ENCODE assay signal across 25 mouse cellular contexts in genomic region chr2:168066783-168067182, GRCm38 (mm10). TPM values are rescaled to one million over a fixed set of nuclear protein-coding genes. Genes with fewer than 3 reads are reported as not detected.
DNase-seq lines count a peak whose midpoint lies in the region; ATAC-seq and TF ChIP-seq lines count a peak whose summit lies in the region.
"Had no signal": no experiment of that assay in that cellular context is flagged by ENCODE, and none has a peak within 500 bp of the region (broad histone marks: within the 10 kb centered on the region; RNA-seq: fewer than 3 reads in every experiment).

No protein-coding gene starts in this region.

- no peak overlapping the region for H3K4me2 ChIP-seq in kidney, embryonic 16.5 days (replicated peaks; ENCODE audit: low read depth, low read length)
- no peak overlapping the region for H3K4me2 ChIP-seq in lung, embryonic 16.5 days (ENCODE audit: low read depth, low read length)
- no peak overlapping the region for H3K4me2 ChIP-seq in lung, postnatal 0 days (replicated peaks; ENCODE audit: low read depth, low read length)
- H3K4me2 ChIP-seq: forebrain, embryonic 15.5 days; heart, embryonic 13.5 days; hindbrain, embryonic 14.5 days; liver, embryonic 15.5 days; midbrain, embryonic 13.5 days had no signal

- no peak overlapping the region for H3K4me3 ChIP-seq in kidney, embryonic 16.5 days (ENCODE audit: low read length)
- H3K4me3 ChIP-seq in lung, embryonic 16.5 days (ENCODE audit: low read length): no peak overlapping the region
- H3K4me3 ChIP-seq in lung, postnatal 0 days (ENCODE audit: low read depth, low read length): no peak overlapping the region
- H3K4me3 ChIP-seq: forebrain, embryonic 15.5 days; heart, embryonic 13.5 days; liver, embryonic 15.5 days; midbrain, embryonic 13.5 days had no signal

- H3K9ac ChIP-seq in kidney, embryonic 16.5 days (replicated peaks; ENCODE audit: low read length): no peak overlapping the region
- 0 out of 2 replicates have a peak overlapping the region, but pooled peaks have one; percentile 24 for H3K9ac ChIP-seq in lung, embryonic 16.5 days (ENCODE audit: low read length)
- no peak overlapping the region for H3K9ac ChIP-seq in lung, postnatal 0 days (replicated peaks; ENCODE audit: low read depth)
- H3K9ac ChIP-seq: forebrain, embryonic 15.5 days; heart, embryonic 13.5 days; hindbrain, embryonic 14.5 days; liver, embryonic 15.5 days; midbrain, embryonic 13.5 days had no signal

- 56% methylated on average over 8 of the region's 8 CpGs for WGBS in kidney, embryonic 16.5 days
- WGBS in lung, embryonic 16.5 days: 43% methylated on average over 8 of the region's 8 CpGs
- 52% methylated on average over 8 of the region's 8 CpGs for WGBS in lung, postnatal 0 days

- TF ChIP-seq EP300 in lung, postnatal 0 days (IDR thresholded peaks at IDR 0.05): peak; percentile 99

- H3K27ac ChIP-seq in kidney, embryonic 16.5 days (ENCODE audit: low read length): peak overlapping the region; percentile 24; the same call in 1 of the 2 replicates
- peak overlapping the region; percentile 66 for H3K27ac ChIP-seq in lung, embryonic 16.5 days (ENCODE audit: low read length)
- H3K27ac ChIP-seq in lung, postnatal 0 days (ENCODE audit: low read length): peak overlapping the region; percentile 90
- H3K27ac ChIP-seq: forebrain, embryonic 15.5 days; heart, embryonic 13.5 days; hindbrain, embryonic 14.5 days; liver, embryonic 15.5 days; macrophage; midbrain, embryonic 13.5 days had no signal

- no peaks in the 10 kb centered on the region for H3K36me3 ChIP-seq in kidney, embryonic 16.5 days (ENCODE audit: insufficient read depth, low read length)
- H3K36me3 ChIP-seq in lung, embryonic 16.5 days (ENCODE audit: control insufficient read depth, insufficient read depth, low read length): no peaks in the 10 kb centered on the region
- H3K36me3 ChIP-seq in lung, postnatal 0 days (ENCODE audit: insufficient read depth, low read length): no peaks in the 10 kb centered on the region
- H3K36me3 ChIP-seq: forebrain, embryonic 15.5 days; heart, embryonic 13.5 days; liver, embryonic 15.5 days; midbrain, embryonic 13.5 days had no signal

- no peak for TF ChIP-seq CTCF in lung, postnatal 0 days (IDR thresholded peaks at IDR 0.05)

- no peak for DNase-seq in kidney, postnatal 10 days
- DNase-seq in lung, postnatal 14 days: no peak
- peak; percentile 77 for DNase-seq in lung, postnatal 0 days (ENCODE audit: low spot score)
- no peak for DNase-seq in heart, adult 18-20 months
- DNase-seq: adrenal gland, postnatal 10 days; cerebellum, adult 8-10 months; cerebellum, postnatal 25 days; gastrocnemius, postnatal 25 days; heart, adult 11 months; heart, postnatal 10 days; kidney, adult 11 months; layer of hippocampus, postnatal 36 days; right cerebral cortex, postnatal 14 days had no signal

- H3K27me3 ChIP-seq in kidney, embryonic 16.5 days (ENCODE audit: insufficient read depth, low read length): no peaks in the 10 kb centered on the region
- H3K27me3 ChIP-seq in lung, embryonic 16.5 days (ENCODE audit: control insufficient read depth, insufficient read depth, low read depth, low read length): no peaks in the 10 kb centered on the region
- no peaks in the 10 kb centered on the region for H3K27me3 ChIP-seq in lung, postnatal 0 days (replicated peaks; ENCODE audit: insufficient read depth, low read length)
- H3K27me3 ChIP-seq: forebrain, embryonic 15.5 days; heart, embryonic 13.5 days; liver, embryonic 15.5 days; midbrain, embryonic 13.5 days had no signal

- no peaks in the 10 kb centered on the region for H3K9me3 ChIP-seq in kidney, embryonic 16.5 days (ENCODE audit: low read length)
- no peaks in the 10 kb centered on the region for H3K9me3 ChIP-seq in lung, embryonic 16.5 days (ENCODE audit: control insufficient read depth, low read length)
- H3K9me3 ChIP-seq in lung, postnatal 0 days (ENCODE audit: low read length): no peaks in the 10 kb centered on the region
- H3K9me3 ChIP-seq: forebrain, embryonic 15.5 days; heart, embryonic 13.5 days; liver, embryonic 15.5 days; midbrain, embryonic 13.5 days had no signal

- peaks cover 13% of the 10 kb centered on the region for H3K4me1 ChIP-seq in kidney, embryonic 16.5 days (ENCODE audit: insufficient read depth, low read length)
- H3K4me1 ChIP-seq in lung, embryonic 16.5 days (replicated peaks; ENCODE audit: control insufficient read depth, insufficient read depth, low read length): peaks cover 3% of the 10 kb centered on the region; the same call in 1 of the 2 replicates
- no peaks in the 10 kb centered on the region; the same call in 1 of the 2 replicates for H3K4me1 ChIP-seq in lung, postnatal 0 days (ENCODE audit: insufficient read depth, low read depth, low read length)
- H3K4me1 ChIP-seq: forebrain, embryonic 15.5 days; liver, embryonic 15.5 days; midbrain, embryonic 13.5 days had no signal

- no peak for ATAC-seq in kidney, embryonic 16.5 days (ENCODE audit: low FRiP score, low TSS enrichment)
- peak; percentile 46; the same call in 1 of the 2 replicates for ATAC-seq in lung, embryonic 16.5 days (ENCODE audit: low read depth)
- peak; percentile 84 for ATAC-seq in lung, postnatal 0 days
- ATAC-seq in inflammation-experienced regulatory T-cells, adult 6 months: no peak
- ATAC-seq: CD4-positive, CD25-positive, alpha-beta regulatory T cell, adult 4 months; forebrain, embryonic 15.5 days; midbrain, embryonic 13.5 days had no signal

RNA-seq across cellular contexts. Expression of gene Pard6b, which starts 14.0 kb away (rescaled TPM):
- 20.0 and 23.9 TPM in 2 replicates for polyA plus RNA-seq in kidney, embryonic 16.5 days (2015; fragmentation: Nextera tagmentation; extraction: Ambion mirVana)
- 11.4 and 12.6 TPM in 2 replicates for polyA plus RNA-seq in lung, embryonic 16.5 days (2015; fragmentation: Nextera tagmentation; extraction: Ambion mirVana)
- polyA plus RNA-seq in lung, postnatal 0 days (2015; fragmentation: Nextera tagmentation; extraction: Ambion mirVana): 47.2 and 50.5 TPM in 2 replicates
- 1 to 10 TPM in 2 of 3 experiments, under 1 TPM in 1; 0.41 to 1.2 (median 1.1) TPM for polyA plus RNA-seq in inflammation-experienced regulatory T-cells, adult 6 months (2017; shearing (Covaris generic))
- total RNA-seq in heart, adult 18-20 months (2021): 1 to 10 TPM; 1.7 to 2.6 TPM
- total RNA-seq: monocyte, adult 5-6 weeks had no signal
- polyA plus RNA-seq: macrophage had no signal

RNA-seq across cellular contexts. Expression of gene Ripor3, which starts 56.4 kb away (rescaled TPM):
- 1.9 and 2.6 TPM in 2 replicates for polyA plus RNA-seq in kidney, embryonic 16.5 days (2015; fragmentation: Nextera tagmentation; extraction: Ambion mirVana)
- 2.0 and 2.5 TPM in 2 replicates for polyA plus RNA-seq in lung, embryonic 16.5 days (2015; fragmentation: Nextera tagmentation; extraction: Ambion mirVana)
- polyA plus RNA-seq in lung, postnatal 0 days (2015; fragmentation: Nextera tagmentation; extraction: Ambion mirVana): 1.00 and 1.1 TPM in 2 replicates
- polyA plus RNA-seq in inflammation-experienced regulatory T-cells, adult 6 months (2017; shearing (Covaris generic)): under 1 TPM; 0.16 to 0.49 (median 0.33) TPM
- under 1 TPM; 0.35 to 0.67 TPM for total RNA-seq in heart, adult 18-20 months (2021)
- total RNA-seq: hematopoietic stem cell, adult 5-6 weeks; monocyte, adult 5-6 weeks had no signal
- polyA plus RNA-seq: macrophage had no signal

Comparison
In these comparisons a context has a peak if more than half of its experiments do, and no peak if none do; other contexts are left out.
1. ATAC-seq: peak in lung, embryonic 16.5 days (single experiment) and lung, postnatal 0 days (single experiment); none in kidney, embryonic 16.5 days (single experiment) and inflammation-experienced regulatory T-cells, adult 6 months (single experiment).
2. H3K27ac ChIP-seq: peak in every context shown above with its lines; median percentile 90 in lung, postnatal 0 days; 66 in lung, embryonic 16.5 days; 24 in kidney, embryonic 16.5 days.